Mouse (Mus musculus) ES-E14 (cell line): ENCODE measurements around the gene Ggt1.

Experiments used
- CHD2 ChIP-seq: IDR thresholded peaks from 2 replicates; pipeline ENCODE4 v1.6.1; 2014; ENCODE audit warnings: mild to moderate bottlenecking, low read depth, low read length, inconsistent platforms
- ZC3H11A ChIP-seq: IDR thresholded peaks from 2 replicates; pipeline ENCODE4 v1.6.1; 2012; ENCODE audit warnings: low read depth, mild to moderate bottlenecking, inconsistent platforms, low read length, borderline replicate concordance

GRCm38 (mm10) chr10:75560549-75560899 lies 880 bp upstream of the Ggt1 start:
- TF ChIP-seq CHD2 (no peak), ZC3H11A (no peak)
